Mouse (Mus musculus) liver (tissue): Measurements from ENCODE around the gene Fundc2.

Experiments used
- DNase-seq: peaks from one replicate; pipeline ENCODE4 v3.0.0-alpha.2; 2020; ENCODE audit warnings: mixed read lengths

Gene Fundc2

GRCm38 (mm10) chrX:75382195-75382771 is at the start of gene Fundc2, which contains the start of gene F8:
Gene Fundc2, plus strand, starts transcription at chrX:75382399.
Gene F8, minus strand, starts transcription at chrX:75382615.
- DNase-seq: peak; percentile 86

GRCm38 (mm10) chrX:75370197-75370596 is 12.0 kb upstream of the Fundc2 start:
- no peak for DNase-seq

GRCm38 (mm10) chrX:75372666-75373425 is 9.4 kb upstream of the Fundc2 start:
- DNase-seq: no peak

- no peak for DNase-seq
Observed at GRCm38 (mm10) chrX:75376815-75377214, 5.4 kb upstream of the Fundc2 start.

- DNase-seq: no peak
Observed at GRCm38 (mm10) chrX:75381176-75381575, 1.0 kb upstream of the Fundc2 start.

- no peak for DNase-seq
Observed at GRCm38 (mm10) chrX:75381699-75382098, 500 bp upstream of the Fundc2 start.

GRCm38 (mm10) chrX:75399471-75399870 is 17.3 kb downstream of the Fundc2 start:
- DNase-seq: no peak

GRCm38 (mm10) chrX:75402668-75403067 is 20.5 kb downstream of the Fundc2 start:
- DNase-seq: peak; percentile 7

GRCm38 (mm10) chrX:75403350-75403749 is 21.2 kb downstream of the Fundc2 start:
- no peak for DNase-seq

GRCm38 (mm10) chrX:75409711-75410110 is 27.5 kb downstream of the Fundc2 start:
- no peak for DNase-seq

GRCm38 (mm10) chrX:75415936-75416785 is 34.0 kb downstream of the Fundc2 start, which contains the start of the genes Cmc4, Mtcp1 and Brcc3:
Gene Cmc4, minus strand, starts transcription at chrX:75416584.
Gene Mtcp1, minus strand, starts transcription at chrX:75416588.
Gene Brcc3, plus strand, starts transcription at chrX:75416628.
- peak; percentile 94 for DNase-seq
